Mouse (Mus musculus): Measurements from ENCODE around the gene Ltbp1. TPM values are rescaled to one million over a fixed set of nuclear protein-coding genes. Genes with fewer than 3 reads are reported as not detected.
A peak's percentile ranks its signal among the peaks of the same experiment; 100 is the strongest.

The Ltbp1 gene
- total and polyA plus RNA-seq, 3 experiments: 2.3 to 6.4 (median 2.5) TPM

GRCm38 (mm10) chr17:75347414-75347813, 342.0 kb downstream of the Ltbp1 start:
- no peak for TF ChIP-seq HCFC1 (IDR thresholded peaks at IDR 0.05; ENCODE audit: low read depth, low read length)
- no peak for TF ChIP-seq MXI1 (IDR thresholded peaks at IDR 0.05; ENCODE audit: low read depth, low read length)
- TF ChIP-seq RCOR1 (conservative IDR thresholded peaks at IDR 0.05; ENCODE audit: low read depth, low read length): no peak
- TF ChIP-seq CTCF (conservative IDR thresholded peaks at IDR 0.05 in 1 of 2, IDR thresholded peaks at IDR 0.05 in 1 of 2; ENCODE audit: low read depth in 2 of 2, low read length in 2 of 2): peak; percentile 23 to 32; a peak in 2 of 4 replicates
- no peak for TF ChIP-seq PAX5 (IDR thresholded peaks at IDR 0.05; ENCODE audit: low read length)
- dilution Hi-C loops (cut with MboI; ENCODE audit: extremely low pct_ligation_motif_present, extremely low pct_unique_long_range_greater_than_20kb, low sequenced_read_pairs) (no loop called here), in situ Hi-C loops (cut with MboI; ENCODE audit: low pct_ligation_motif_present, low pct_unique_long_range_greater_than_20kb, low sequenced_read_pairs) (no loop called here)
- DNase-seq (ENCODE audit: extremely low read depth): no peak
- Histone ChIP-seq H3K27me3 (replicated peaks) (no peaks in the 10 kb centered on the region), H3K9ac (ENCODE audit: insufficient read depth, low read depth) (no peak overlapping the region), H3K4me3 (replicated peaks in 1 of 3; ENCODE audit: low read depth in 2 of 3, low read length in 2 of 3, poor library complexity in 1 of 3) (no peak overlapping the region), H3K4me2 (ENCODE audit: insufficient read depth, low read depth, poor library complexity, severe bottlenecking) (no peak overlapping the region), H3K36me3 (replicated peaks in 1 of 2; ENCODE audit: control insufficient read depth in 1 of 2, insufficient read depth in 1 of 2, low read length in 1 of 2) (no peaks in the 10 kb centered on the region), H3K27ac (ENCODE audit: insufficient read depth, low read depth) (no peak overlapping the region), H3K9me3 (replicated peaks; ENCODE audit: low read length) (peaks cover 3% of the 10 kb centered on the region), H3K79me2 (replicated peaks; ENCODE audit: control insufficient read depth, extremely low read depth, insufficient read depth, poor library complexity, severe bottlenecking) (no peaks in the 10 kb centered on the region), H3K4me1 (ENCODE audit: control insufficient read depth in 1 of 2, insufficient read depth in 2 of 2) (no peaks in the 10 kb centered on the region; a peak in 1 of 4 replicates)

GRCm38 (mm10) chr17:75349109-75349508, 343.7 kb downstream of the Ltbp1 start:
- H3K4me1 ChIP-seq (ENCODE audit: control insufficient read depth in 1 of 2, insufficient read depth in 2 of 2): no peaks in the 10 kb centered on the region; a peak in 1 of 4 replicates
- TF ChIP-seq HCFC1 (IDR thresholded peaks at IDR 0.05; ENCODE audit: low read depth, low read length) (no peak), CHD1 (IDR thresholded peaks at IDR 0.05; ENCODE audit: low read depth, low read length) (no peak), USF1 (IDR thresholded peaks at IDR 0.05; ENCODE audit: low read depth, low read length) (no peak), MAX (IDR thresholded peaks at IDR 0.05; ENCODE audit: low read length) (no peak), MXI1 (IDR thresholded peaks at IDR 0.05; ENCODE audit: low read depth, low read length) (no peak), ZKSCAN1 (IDR thresholded peaks at IDR 0.05; ENCODE audit: borderline replicate concordance, low read depth, low read length) (no peak), RAD21 (IDR thresholded peaks at IDR 0.05; ENCODE audit: low read depth, low read length) (no peak), SIN3A (IDR thresholded peaks at IDR 0.05; ENCODE audit: low read length) (no peak), ZNF384 (IDR thresholded peaks at IDR 0.05; ENCODE audit: low read depth, low read length) (no peak), TBP (conservative IDR thresholded peaks at IDR 0.05; ENCODE audit: low read depth, low read length) (no peak), NELFE (IDR thresholded peaks at IDR 0.05; ENCODE audit: low read depth, low read length) (no peak), POLR2A (IDR thresholded peaks at IDR 0.05; ENCODE audit: low read depth, low read length) (no peak), MYC (IDR thresholded peaks at IDR 0.05; ENCODE audit: low read depth, low read length) (no peak), USF2 (conservative IDR thresholded peaks at IDR 0.05; ENCODE audit: low read depth, low read length) (no peak), E2F4 (IDR thresholded peaks at IDR 0.05; ENCODE audit: insufficient replicate concordance, low read depth, low read length) (no peak), CTCF (conservative IDR thresholded peaks at IDR 0.05 in 1 of 2, IDR thresholded peaks at IDR 0.05 in 1 of 2; ENCODE audit: low read depth in 2 of 2, low read length in 2 of 2) (no peak), GABPA (IDR thresholded peaks at IDR 0.05; ENCODE audit: insufficient replicate concordance, low read depth, low read length) (no peak), EP300 (IDR thresholded peaks at IDR 0.05; ENCODE audit: low read length) (no peak), RCOR1 (conservative IDR thresholded peaks at IDR 0.05; ENCODE audit: low read depth, low read length) (no peak)
- H3K36me3 ChIP-seq (replicated peaks in 1 of 2; ENCODE audit: control insufficient read depth in 1 of 2, insufficient read depth in 1 of 2, low read length in 1 of 2): peaks cover 0 to 3% of the 10 kb centered on the region in 2 experiments
- no peak for DNase-seq (ENCODE audit: extremely low read depth)
- in situ Hi-C loops (cut with MboI; ENCODE audit: low pct_ligation_motif_present, low pct_unique_long_range_greater_than_20kb, low sequenced_read_pairs): no loop called here
- no peaks in the 10 kb centered on the region for H3K27me3 ChIP-seq (replicated peaks)
- H3K4me2 ChIP-seq (ENCODE audit: insufficient read depth, low read depth, poor library complexity, severe bottlenecking): no peak overlapping the region
- no peak overlapping the region for H3K4me3 ChIP-seq (replicated peaks in 1 of 3; ENCODE audit: low read depth in 2 of 3, low read length in 2 of 3, poor library complexity in 1 of 3)
- no peaks in the 10 kb centered on the region for H3K79me2 ChIP-seq (replicated peaks; ENCODE audit: control insufficient read depth, extremely low read depth, insufficient read depth, poor library complexity, severe bottlenecking)
- no peak overlapping the region for H3K27ac ChIP-seq (ENCODE audit: insufficient read depth, low read depth)
- H3K9ac ChIP-seq (ENCODE audit: insufficient read depth, low read depth): no peak overlapping the region
- H3K9me3 ChIP-seq (replicated peaks; ENCODE audit: low read length): peaks cover 3% of the 10 kb centered on the region
- dilution Hi-C loops (cut with MboI; ENCODE audit: extremely low pct_ligation_motif_present, extremely low pct_unique_long_range_greater_than_20kb, low sequenced_read_pairs): no loop called here

All from CH12.LX (cell line).